Mouse (Mus musculus): ENCODE measurements at regions not wholly inside any gene's neighbourhood (a gene's known extent, or its start where the extent isn't known, plus 50 kb on each side); places are given as distances from the start of the nearest gene placed in this dataset.
A peak's percentile ranks its signal among the peaks of the same experiment; 100 is the strongest.

GRCm38 (mm10) chr13:16200046-16200445 is 188.4 kb downstream of the Inhba start:
- TF ChIP-seq EP300 (IDR thresholded peaks at IDR 0.05; ENCODE audit: low read depth) (no peak), CTCF (IDR thresholded peaks at IDR 0.05; ENCODE audit: low read depth) (no peak)
- Histone ChIP-seq H3K4me2 (ENCODE audit: low read depth, low read length) (no peak overlapping the region), H3K4me3 (ENCODE audit: low read depth, low read length) (no peak overlapping the region), H3K9me3 (replicated peaks; ENCODE audit: control insufficient read depth, low read length) (no peaks in the 10 kb centered on the region), H3K27me3 (ENCODE audit: control insufficient read depth, insufficient read depth, low read length) (no peaks in the 10 kb centered on the region), H3K9ac (replicated peaks; ENCODE audit: low read depth, low read length) (no peak overlapping the region), H3K27ac (ENCODE audit: low read depth) (no peak overlapping the region), H3K4me1 (ENCODE audit: control insufficient read depth, insufficient read depth) (no peaks in the 10 kb centered on the region), H3K36me3 (replicated peaks; ENCODE audit: control insufficient read depth, insufficient read depth, low read length) (no peaks in the 10 kb centered on the region)
- WGBS: 65% methylated on average over 1 of the region's 1 CpGs
- ATAC-seq (ENCODE audit: insufficient read depth, low read depth) (no peak), DNase-seq (ENCODE audit: low spot score) (no peak)

- no peak overlapping the region for H3K9ac ChIP-seq (replicated peaks; ENCODE audit: low read depth, low read length)
- TF ChIP-seq CTCF (IDR thresholded peaks at IDR 0.05; ENCODE audit: low read depth): no peak
- no peak overlapping the region for H3K27ac ChIP-seq (ENCODE audit: low read depth)
- DNase-seq (ENCODE audit: low spot score) (no peak), ATAC-seq (ENCODE audit: insufficient read depth, low read depth) (no peak)
- H3K9me3 ChIP-seq (replicated peaks; ENCODE audit: control insufficient read depth, low read length): no peaks in the 10 kb centered on the region
- H3K4me1 ChIP-seq (ENCODE audit: control insufficient read depth, insufficient read depth): no peaks in the 10 kb centered on the region
- no peak overlapping the region for H3K4me3 ChIP-seq (ENCODE audit: low read depth, low read length)
- no peaks in the 10 kb centered on the region for H3K27me3 ChIP-seq (ENCODE audit: control insufficient read depth, insufficient read depth, low read length)
- 83% methylated on average over 3 of the region's 3 CpGs for WGBS
- no peaks in the 10 kb centered on the region for H3K36me3 ChIP-seq (replicated peaks; ENCODE audit: control insufficient read depth, insufficient read depth, low read length)
- H3K4me2 ChIP-seq (ENCODE audit: low read depth, low read length): no peak overlapping the region
Observed at GRCm38 (mm10) chr13:16203147-16203546, 191.5 kb downstream of the Inhba start.

GRCm38 (mm10) chr13:16204097-16204496 is 192.4 kb downstream of the Inhba start:
- WGBS: 80% methylated on average over 5 of the region's 5 CpGs
- Histone ChIP-seq H3K27me3 (ENCODE audit: control insufficient read depth, insufficient read depth, low read length) (no peaks in the 10 kb centered on the region), H3K4me1 (ENCODE audit: control insufficient read depth, insufficient read depth) (no peaks in the 10 kb centered on the region), H3K4me3 (ENCODE audit: low read depth, low read length) (no peak overlapping the region), H3K9ac (replicated peaks; ENCODE audit: low read depth, low read length) (no peak overlapping the region), H3K9me3 (replicated peaks; ENCODE audit: control insufficient read depth, low read length) (no peaks in the 10 kb centered on the region), H3K27ac (ENCODE audit: low read depth) (no peak overlapping the region), H3K4me2 (ENCODE audit: low read depth, low read length) (no peak overlapping the region), H3K36me3 (replicated peaks; ENCODE audit: control insufficient read depth, insufficient read depth, low read length) (no peaks in the 10 kb centered on the region)
- ATAC-seq (ENCODE audit: insufficient read depth, low read depth) (no peak), DNase-seq (ENCODE audit: low spot score) (no peak)
- no peak for TF ChIP-seq EP300 (IDR thresholded peaks at IDR 0.05; ENCODE audit: low read depth)
- TF ChIP-seq CTCF (IDR thresholded peaks at IDR 0.05; ENCODE audit: low read depth): no peak

- WGBS: 22% methylated on average over 2 of the region's 2 CpGs
- peak; percentile 71 for ATAC-seq (ENCODE audit: insufficient read depth, low read depth)
- H3K27ac ChIP-seq (ENCODE audit: low read depth): peak overlapping the region; percentile 53
Observed at GRCm38 (mm10) chr13:16211482-16211881, 199.8 kb downstream of the Inhba start.

GRCm38 (mm10) chr13:16219877-16220276 is 208.2 kb downstream of the Inhba start:
- no peak for TF ChIP-seq CTCF (IDR thresholded peaks at IDR 0.05; ENCODE audit: low read depth)
- no peak for TF ChIP-seq EP300 (IDR thresholded peaks at IDR 0.05; ENCODE audit: low read depth)
- no peaks in the 10 kb centered on the region for H3K27me3 ChIP-seq (ENCODE audit: control insufficient read depth, insufficient read depth, low read length)
- no peak overlapping the region for H3K27ac ChIP-seq (ENCODE audit: low read depth)
- DNase-seq (ENCODE audit: low spot score) (peak; percentile 16), ATAC-seq (ENCODE audit: insufficient read depth, low read depth) (peak; percentile 63; the same call in 1 of the 2 replicates)
- no peaks in the 10 kb centered on the region for H3K9me3 ChIP-seq (replicated peaks; ENCODE audit: control insufficient read depth, low read length)
- no peaks in the 10 kb centered on the region for H3K36me3 ChIP-seq (replicated peaks; ENCODE audit: control insufficient read depth, insufficient read depth, low read length)
- no peak overlapping the region for H3K4me3 ChIP-seq (ENCODE audit: low read depth, low read length)
- H3K4me2 ChIP-seq (ENCODE audit: low read depth, low read length): no peak overlapping the region
- H3K4me1 ChIP-seq (ENCODE audit: control insufficient read depth, insufficient read depth): no peaks in the 10 kb centered on the region
- H3K9ac ChIP-seq (replicated peaks; ENCODE audit: low read depth, low read length): no peak overlapping the region

More at GRCm38 (mm10) chr13:16211482-16211881, 199.8 kb downstream of the Inhba start:
- Histone ChIP-seq H3K4me1 (ENCODE audit: control insufficient read depth, insufficient read depth) (no peaks in the 10 kb centered on the region; the same call in 1 of the 2 replicates), H3K36me3 (replicated peaks; ENCODE audit: control insufficient read depth, insufficient read depth, low read length) (no peaks in the 10 kb centered on the region), H3K4me3 (ENCODE audit: low read depth, low read length) (no peak overlapping the region), H3K9me3 (replicated peaks; ENCODE audit: control insufficient read depth, low read length) (no peaks in the 10 kb centered on the region), H3K4me2 (ENCODE audit: low read depth, low read length) (no peak overlapping the region), H3K27me3 (ENCODE audit: control insufficient read depth, insufficient read depth, low read length) (no peaks in the 10 kb centered on the region), H3K9ac (replicated peaks; ENCODE audit: low read depth, low read length) (no peak overlapping the region)
- DNase-seq (ENCODE audit: low spot score): peak; percentile 34
- no peak for TF ChIP-seq CTCF (IDR thresholded peaks at IDR 0.05; ENCODE audit: low read depth)
- no peak; the same call in 1 of the 2 replicates for TF ChIP-seq EP300 (IDR thresholded peaks at IDR 0.05; ENCODE audit: low read depth)

GRCm38 (mm10) chr13:16222942-16223600 is 211.4 kb downstream of the Inhba start:
- Histone ChIP-seq H3K36me3 (replicated peaks; ENCODE audit: control insufficient read depth, insufficient read depth, low read length) (no peaks in the 10 kb centered on the region), H3K27me3 (ENCODE audit: control insufficient read depth, insufficient read depth, low read length) (no peaks in the 10 kb centered on the region), H3K9me3 (replicated peaks; ENCODE audit: control insufficient read depth, low read length) (no peaks in the 10 kb centered on the region), H3K9ac (replicated peaks; ENCODE audit: low read depth, low read length) (no peak overlapping the region), H3K4me1 (ENCODE audit: control insufficient read depth, insufficient read depth) (no peaks in the 10 kb centered on the region), H3K27ac (ENCODE audit: low read depth) (peak overlapping the region; percentile 20; the same call in 1 of the 2 replicates), H3K4me3 (ENCODE audit: low read depth, low read length) (no peak overlapping the region), H3K4me2 (ENCODE audit: low read depth, low read length) (no peak overlapping the region)
- TF ChIP-seq EP300 (IDR thresholded peaks at IDR 0.05; ENCODE audit: low read depth) (no peak), CTCF (IDR thresholded peaks at IDR 0.05; ENCODE audit: low read depth) (no peak)
- ATAC-seq (ENCODE audit: insufficient read depth, low read depth): peak; percentile 58; the same call in 1 of the 2 replicates
- peak; percentile 11 for DNase-seq (ENCODE audit: low spot score)
- 57% methylated on average over 5 of the region's 5 CpGs for WGBS
